Mouse (Mus musculus): Measurements from ENCODE around the gene Deaf1.

GRCm38 (mm10) chr7:141294479-141294878 lies 33.0 kb downstream of the Deaf1 start:
- TF ChIP-seq KAT2A (IDR thresholded peaks at IDR 0.05; ENCODE audit: insufficient replicate concordance, low read length) (no peak), MYC (IDR thresholded peaks at IDR 0.05; ENCODE audit: low read depth, low read length) (no peak), CTCF (conservative IDR thresholded peaks at IDR 0.05 in 1 of 2, IDR thresholded peaks at IDR 0.05 in 1 of 2; ENCODE audit: low read depth in 2 of 2, low read length in 2 of 2) (no peak), TCF12 (IDR thresholded peaks at IDR 0.05; ENCODE audit: low read depth, low read length) (no peak), ETS1 (conservative IDR thresholded peaks at IDR 0.05; ENCODE audit: low read depth, low read length) (no peak), POLR2A (IDR thresholded peaks at IDR 0.05; ENCODE audit: low read depth, low read length) (no peak), E2F4 (IDR thresholded peaks at IDR 0.05; ENCODE audit: insufficient replicate concordance, low read depth, low read length) (no peak), SIN3A (IDR thresholded peaks at IDR 0.05; ENCODE audit: low read length) (no peak), EP300 (IDR thresholded peaks at IDR 0.05; ENCODE audit: low read length) (no peak), ZMIZ1 (IDR thresholded peaks at IDR 0.05; ENCODE audit: low read depth, low read length) (no peak), ZKSCAN1 (IDR thresholded peaks at IDR 0.05; ENCODE audit: borderline replicate concordance, low read depth, low read length) (no peak)

Data from CH12.LX (cell line).